Mouse (Mus musculus) C2C12 (cell line): ENCODE measurements at regions not wholly inside any gene's neighbourhood (a gene's known extent, or its start where the extent isn't known, plus 50 kb on each side); places are given as distances from the start of the nearest gene placed in this dataset.

ENCODE experiments used
- H3K27me3 ChIP-seq: one replicate; pipeline ENCODE4 v1.6.1; 2011; ENCODE audit not compliant: control insufficient read depth, insufficient read depth, insufficient read length
- H3K36me3 ChIP-seq: one replicate; pipeline ENCODE4 v1.6.1; 2011; ENCODE audit not compliant: control insufficient read depth, insufficient read depth
- H3K4me3 ChIP-seq: one replicate; pipeline ENCODE4 v1.5.1; 2011; ENCODE audit warnings: mild to moderate bottlenecking, control low read depth; ENCODE audit not compliant: poor library complexity, insufficient read depth, severe bottlenecking
- H3K79me2 ChIP-seq: one replicate; pipeline ENCODE4 v1.6.1; 2011; ENCODE audit not compliant: control insufficient read depth, insufficient read depth
- H3K79me3 ChIP-seq: one replicate; pipeline ENCODE4 v1.6.1; 2011; ENCODE audit warnings: low read depth, control low read depth
- H3ac ChIP-seq: one replicate; pipeline ENCODE3; 2011; ENCODE audit warnings: low read depth; ENCODE audit not compliant: control insufficient read depth, insufficient read length
- CEBPB ChIP-seq: IDR thresholded peaks from one replicate; pipeline ENCODE4 v1.6.1; 2011; ENCODE audit warnings: low read depth, mild to moderate bottlenecking, control low read depth, moderate library complexity
- CTCF ChIP-seq: IDR thresholded peaks from one replicate; pipeline ENCODE4 v1.5.1; 2011; ENCODE audit not compliant: control insufficient read depth, insufficient read depth, insufficient read length
- FOSL1 ChIP-seq: IDR thresholded peaks from one replicate; pipeline ENCODE4 v1.8.0; 2011; ENCODE audit warnings: mild to moderate bottlenecking, low read length; ENCODE audit not compliant: poor library complexity, insufficient read depth, severe bottlenecking
- MAX ChIP-seq: IDR thresholded peaks from one replicate; pipeline ENCODE4 v1.6.1; 2011; ENCODE audit warnings: mild to moderate bottlenecking, control low read depth
- MYOD1 ChIP-seq: IDR thresholded peaks from one replicate; pipeline ENCODE4 v1.6.1; 2011; ENCODE audit warnings: low read depth; ENCODE audit not compliant: control insufficient read depth, insufficient read length
- MYOG ChIP-seq: IDR thresholded peaks from one replicate; pipeline ENCODE4 v1.6.1; 2011; ENCODE audit not compliant: control insufficient read depth, insufficient read length; ENCODE audit errors: extremely low read depth
- USF1 ChIP-seq: IDR thresholded peaks from one replicate; pipeline ENCODE4 v1.6.1; 2011; ENCODE audit warnings: low read depth, mild to moderate bottlenecking, control low read depth, moderate library complexity

DNA sequence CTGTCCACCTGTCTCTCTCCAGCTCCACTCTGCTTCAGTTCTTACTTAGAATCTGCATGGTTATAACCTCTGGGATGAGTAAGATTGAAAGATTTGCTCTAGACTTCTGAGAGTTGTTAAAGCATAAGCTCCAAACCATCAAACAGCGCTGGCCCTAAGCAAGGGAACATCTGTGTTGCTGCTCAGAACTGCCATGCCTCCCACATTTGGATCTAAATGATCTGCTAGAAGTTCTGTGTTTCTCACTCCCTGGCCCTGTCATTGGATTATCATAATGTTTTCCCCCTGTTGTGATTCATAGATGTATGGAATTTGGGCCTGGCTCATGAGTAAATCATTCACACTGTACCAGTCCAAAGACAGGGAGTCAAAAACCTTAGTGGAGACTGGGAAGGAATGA lies 448.1 kb downstream of the 1190002N15Rik start:
- Histone ChIP-seq H3K36me3 (no peaks in the 10 kb centered on the region), H3K4me3 (no peak overlapping the region), H3K79me2 (no peaks in the 10 kb centered on the region), H3ac (no peak overlapping the region), H3K79me3 (no peaks in the 10 kb centered on the region), H3K27me3 (no peaks in the 10 kb centered on the region)
- TF ChIP-seq MAX, result no peak
- no peak for TF ChIP-seq MYOD1
- TF ChIP-seq MYOG, result no peak
- TF ChIP-seq CEBPB, result no peak
- TF ChIP-seq CTCF, result no peak
- TF ChIP-seq USF1, result no peak
- no peak for TF ChIP-seq FOSL1

DNA sequence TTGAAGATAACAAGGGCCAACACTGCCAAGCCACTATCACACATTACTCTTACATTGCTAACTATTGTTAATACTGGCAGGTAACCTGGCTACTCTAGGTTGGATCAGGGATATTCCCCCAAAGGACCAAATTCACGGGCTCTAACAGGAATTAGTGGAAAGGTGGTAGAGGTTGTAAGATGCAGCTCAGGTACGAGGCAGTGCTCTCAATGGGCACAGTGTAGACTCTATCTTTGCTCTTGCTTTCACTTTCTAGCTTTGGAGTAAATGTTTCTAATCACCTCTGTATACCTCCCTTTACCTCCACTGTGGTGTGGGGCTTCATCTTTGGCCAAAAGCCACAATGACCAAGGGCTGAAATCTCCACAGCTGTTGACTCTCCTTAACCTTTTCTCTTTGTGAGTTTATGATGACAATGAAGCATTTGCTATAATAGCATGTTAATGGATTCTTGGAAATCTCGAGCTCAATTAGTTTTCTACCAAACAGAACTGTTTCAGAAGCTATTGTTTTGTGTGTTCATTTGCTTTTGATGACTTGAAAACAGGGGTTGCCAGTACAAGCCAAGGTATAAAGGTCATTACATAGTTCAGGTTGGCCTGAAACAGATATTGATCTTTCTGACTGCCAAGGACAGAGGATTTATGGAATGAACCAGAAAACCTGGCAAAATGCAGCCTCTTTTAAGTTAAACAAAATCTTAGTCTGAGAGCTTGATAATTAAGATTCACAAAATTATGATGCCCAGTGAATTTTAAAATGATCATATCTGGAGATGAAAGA lies 454.1 kb downstream of the 1190002N15Rik start:
- no peaks in the 10 kb centered on the region for H3K27me3 ChIP-seq
- TF ChIP-seq MYOG, result no peak
- TF ChIP-seq MYOD1, result no peak
- no peak for TF ChIP-seq FOSL1
- no peak for TF ChIP-seq CTCF
- TF ChIP-seq USF1, result no peak
- TF ChIP-seq MAX, result no peak
- TF ChIP-seq CEBPB, result no peak
- no peak overlapping the region for H3K4me3 ChIP-seq
- no peaks in the 10 kb centered on the region for H3K79me3 ChIP-seq
- no peaks in the 10 kb centered on the region for H3K79me2 ChIP-seq
- no peaks in the 10 kb centered on the region for H3K36me3 ChIP-seq
- H3ac ChIP-seq, result no peak overlapping the region

DNA sequence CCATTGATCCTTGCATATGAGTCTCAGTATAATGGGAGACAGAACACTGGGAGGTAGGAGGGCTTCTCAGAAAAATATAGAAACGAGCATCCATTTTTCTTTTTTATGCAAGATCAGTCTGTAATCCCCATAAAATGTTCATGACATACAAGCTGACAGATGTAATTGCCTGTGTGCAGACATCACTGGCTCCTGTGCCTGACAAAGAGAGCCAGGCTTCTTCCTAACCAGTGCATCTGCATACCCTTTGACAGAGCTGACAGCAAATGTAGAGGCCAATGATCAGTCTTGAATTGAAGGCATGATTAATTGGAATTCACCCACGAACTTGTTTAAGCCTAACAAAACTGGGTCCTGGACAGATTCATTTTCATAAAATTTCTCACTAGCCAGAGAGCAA lies 463.0 kb downstream of the 1190002N15Rik start:
- H3K79me2 ChIP-seq, result no peaks in the 10 kb centered on the region
- H3K36me3 ChIP-seq, result no peaks in the 10 kb centered on the region
- no peak overlapping the region for H3ac ChIP-seq
- TF ChIP-seq MYOG (no peak), MYOD1 (no peak), USF1 (no peak), CEBPB (no peak), FOSL1 (no peak), MAX (no peak), CTCF (no peak)
- H3K27me3 ChIP-seq, result no peaks in the 10 kb centered on the region
- no peaks in the 10 kb centered on the region for H3K79me3 ChIP-seq
- no peak overlapping the region for H3K4me3 ChIP-seq

DNA sequence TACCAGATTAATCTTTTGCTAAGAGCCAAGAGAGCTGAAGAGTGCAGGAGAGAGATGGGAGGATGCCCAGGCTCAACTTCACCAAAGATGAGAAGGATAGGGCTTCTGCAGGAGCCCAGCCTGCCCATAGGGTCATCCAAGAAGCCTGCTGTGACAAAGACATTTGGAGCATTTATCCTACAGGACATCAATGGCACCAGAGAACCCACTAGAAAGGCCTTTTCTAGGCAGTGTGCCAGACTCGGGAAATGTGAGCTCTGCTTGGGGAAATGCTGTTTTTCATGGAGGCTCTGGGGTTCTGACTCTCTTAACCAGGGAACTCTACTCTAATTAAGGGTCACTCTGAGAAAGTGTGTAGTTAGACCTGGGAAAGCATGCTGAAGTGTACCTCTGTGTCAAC lies 470.8 kb downstream of the 1190002N15Rik start:
- H3K79me3 ChIP-seq, result no peaks in the 10 kb centered on the region
- TF ChIP-seq MYOD1, result no peak
- TF ChIP-seq CTCF, result no peak
- TF ChIP-seq CEBPB, result no peak
- TF ChIP-seq USF1, result no peak
- TF ChIP-seq MYOG, result no peak
- no peak for TF ChIP-seq MAX
- no peak for TF ChIP-seq FOSL1
- H3K79me2 ChIP-seq, result no peaks in the 10 kb centered on the region
- H3K4me3 ChIP-seq, result no peak overlapping the region
- H3K36me3 ChIP-seq, result no peaks in the 10 kb centered on the region
- no peaks in the 10 kb centered on the region for H3K27me3 ChIP-seq
- H3ac ChIP-seq, result no peak overlapping the region

DNA sequence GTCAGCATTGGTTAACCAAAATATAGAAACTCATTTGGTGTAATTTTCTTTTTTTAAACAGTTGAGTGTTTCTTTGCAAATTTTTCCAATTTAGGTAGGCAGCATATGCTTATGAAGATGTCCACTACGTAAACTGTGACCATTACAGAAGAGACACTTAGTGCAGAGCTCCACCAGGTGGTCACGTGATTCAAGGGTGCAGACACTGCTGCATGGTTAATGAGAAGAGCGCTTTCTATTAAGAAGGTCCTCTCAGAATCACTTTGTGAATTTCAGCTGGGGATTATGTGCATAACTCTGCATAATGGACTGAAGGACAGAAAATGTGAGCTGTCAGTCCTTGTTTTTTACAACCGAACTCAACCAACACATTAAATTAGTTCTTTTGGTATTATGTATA lies 484.7 kb downstream of the 1190002N15Rik start:
- no peaks in the 10 kb centered on the region for H3K36me3 ChIP-seq
- no peaks in the 10 kb centered on the region for H3K27me3 ChIP-seq
- H3K79me3 ChIP-seq, result no peaks in the 10 kb centered on the region
- no peak overlapping the region for H3ac ChIP-seq
- no peaks in the 10 kb centered on the region for H3K79me2 ChIP-seq
- no peak for TF ChIP-seq FOSL1
- no peak overlapping the region for H3K4me3 ChIP-seq

DNA sequence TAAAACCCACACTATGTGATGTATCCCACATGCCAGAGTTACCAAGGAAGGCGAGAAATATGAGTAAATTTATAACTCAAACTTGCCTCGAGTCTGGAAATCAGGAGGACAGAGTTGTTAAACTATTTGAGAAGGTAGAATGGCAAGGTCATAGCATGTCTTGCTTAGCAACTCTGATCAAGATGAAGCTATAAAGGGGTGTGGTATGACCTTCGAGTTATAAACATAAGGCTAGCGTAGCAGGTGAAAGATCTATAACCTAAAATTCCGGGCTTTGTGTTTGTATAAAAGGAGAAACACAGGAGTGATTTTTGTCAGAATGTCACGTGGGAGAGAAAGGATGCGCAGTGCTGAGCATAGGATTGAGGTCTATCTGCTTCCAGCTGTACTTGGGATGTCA lies 490.0 kb downstream of the 1190002N15Rik start:
- H3K79me3 ChIP-seq, result no peaks in the 10 kb centered on the region

More for the DNA sequence above, 490.0 kb downstream of the 1190002N15Rik start:
- Histone ChIP-seq H3K36me3 (no peaks in the 10 kb centered on the region), H3K27me3 (no peaks in the 10 kb centered on the region), H3K79me2 (no peaks in the 10 kb centered on the region), H3ac (no peak overlapping the region), H3K4me3 (no peak overlapping the region)
- TF ChIP-seq CEBPB (no peak), MAX (no peak), MYOG (no peak), FOSL1 (no peak), CTCF (no peak), MYOD1 (no peak), USF1 (no peak)
